Mouse (Mus musculus) G1E (cell line): ENCODE measurements around the gene Cntnap5c.

Experiments
- CTCF ChIP-seq: IDR thresholded peaks from 2 replicates; pipeline ENCODE4 v1.5.1; 2012; ENCODE audit warnings: low read depth, low read length, inconsistent platforms, mixed read lengths
- GATA1 ChIP-seq: IDR thresholded peaks from 2 replicates; pipeline ENCODE4 v1.6.1; 2012; ENCODE audit warnings: borderline replicate concordance, low read length, inconsistent platforms, mixed read lengths

GRCm38 (mm10) chr17:57837090-57837971, 68.0 kb downstream of the Cntnap5c start:
- TF ChIP-seq CTCF = no peak
- TF ChIP-seq GATA1 = no peak
